Mouse (Mus musculus): ENCODE measurements around the gene Wee2. TPM values are rescaled to one million over a fixed set of nuclear protein-coding genes. Genes with fewer than 3 reads are reported as not detected.

The Wee2 gene
- polyA plus RNA-seq (2015; fragmentation: Nextera tagmentation; extraction: Ambion mirVana) = 0.08 and 0.10 TPM in 2 replicates

GRCm38 (mm10) chr6:40438936-40439335, at the start of gene Wee2:
TSS of gene Wee2 (plus strand) at chr6:40439088.
- no peaks in the 10 kb centered on the region for H3K9me3 ChIP-seq (replicated peaks)
- no peak within 1 kb of the TSS for H3K4me3 ChIP-seq
- no peak for ATAC-seq
- peaks cover 11% of the 10 kb centered on the region for H3K4me1 ChIP-seq
- no peak within 1 kb of the TSS for H3K4me2 ChIP-seq
- peak within 1 kb of the TSS; percentile 31; the same call in 1 of the 2 replicates for H3K27ac ChIP-seq
- no peak within 1 kb of the TSS for H3K9ac ChIP-seq
- H3K36me3 ChIP-seq (ENCODE audit: poor library complexity, severe bottlenecking) = no peaks in the 10 kb centered on the region
- H3K27me3 ChIP-seq = peaks cover 11% of the 10 kb centered on the region; the same call in 1 of the 2 replicates
- 72% methylated on average over 5 of the region's 5 CpGs for WGBS

- Histone ChIP-seq H3K9ac (no peak overlapping the region), H3K4me3 (no peak overlapping the region), H3K27me3 (no peaks in the 10 kb centered on the region), H3K4me1 (peaks cover 6% of the 10 kb centered on the region; the same call in 1 of the 2 replicates), H3K36me3 (ENCODE audit: poor library complexity, severe bottlenecking) (peaks cover 24% of the 10 kb centered on the region), H3K4me2 (no peak overlapping the region), H3K9me3 (replicated peaks) (no peaks in the 10 kb centered on the region), H3K27ac (no peak overlapping the region)
- 78% methylated on average over 1 of the region's 1 CpGs for WGBS
- ATAC-seq = no peak
Measured at GRCm38 (mm10) chr6:40390975-40391374, 47.9 kb upstream of the Wee2 start.

GRCm38 (mm10) chr6:40393213-40393612, 45.7 kb upstream of the Wee2 start:
- H3K36me3 ChIP-seq (ENCODE audit: poor library complexity, severe bottlenecking) = peaks cover 30% of the 10 kb centered on the region
- no peaks in the 10 kb centered on the region for H3K27me3 ChIP-seq
- H3K4me2 ChIP-seq = no peak overlapping the region
- H3K27ac ChIP-seq = no peak overlapping the region
- H3K4me1 ChIP-seq = peaks cover 6% of the 10 kb centered on the region; the same call in 1 of the 2 replicates
- peak; percentile 97 for ATAC-seq
- no peaks in the 10 kb centered on the region for H3K9me3 ChIP-seq (replicated peaks)
- no peak overlapping the region for H3K9ac ChIP-seq
- no peak overlapping the region for H3K4me3 ChIP-seq
- WGBS = 4% methylated on average over 3 of the region's 3 CpGs

- Histone ChIP-seq H3K27ac (no peak overlapping the region), H3K4me2 (no peak overlapping the region), H3K4me3 (no peak overlapping the region), H3K4me1 (no peaks in the 10 kb centered on the region), H3K9ac (no peak overlapping the region), H3K27me3 (no peaks in the 10 kb centered on the region), H3K9me3 (replicated peaks) (no peaks in the 10 kb centered on the region), H3K36me3 (ENCODE audit: poor library complexity, severe bottlenecking) (peaks cover 85% of the 10 kb centered on the region)
- WGBS = 92% methylated on average over 2 of the region's 2 CpGs
- ATAC-seq = no peak
Measured at GRCm38 (mm10) chr6:40402031-40402430, 36.9 kb upstream of the Wee2 start.

- Histone ChIP-seq H3K36me3 (ENCODE audit: poor library complexity, severe bottlenecking) (peaks cover 86% of the 10 kb centered on the region), H3K4me2 (no peak overlapping the region), H3K27me3 (no peaks in the 10 kb centered on the region), H3K27ac (no peak overlapping the region), H3K4me3 (no peak overlapping the region), H3K9me3 (replicated peaks) (no peaks in the 10 kb centered on the region), H3K9ac (no peak overlapping the region), H3K4me1 (no peaks in the 10 kb centered on the region)
- no peak for ATAC-seq
- WGBS = 85% methylated on average over 4 of the region's 4 CpGs
Measured at GRCm38 (mm10) chr6:40403640-40404285, 35.1 kb upstream of the Wee2 start.

- Histone ChIP-seq H3K9me3 (replicated peaks) (no peaks in the 10 kb centered on the region), H3K27ac (no peak overlapping the region), H3K27me3 (no peaks in the 10 kb centered on the region), H3K36me3 (ENCODE audit: poor library complexity, severe bottlenecking) (peaks cover 52% of the 10 kb centered on the region), H3K9ac (no peak overlapping the region), H3K4me1 (no peaks in the 10 kb centered on the region), H3K4me2 (no peak overlapping the region), H3K4me3 (no peak overlapping the region)
- ATAC-seq = no peak
- 92% methylated on average over 3 of the region's 3 CpGs for WGBS
Measured at GRCm38 (mm10) chr6:40411085-40411484, 27.8 kb upstream of the Wee2 start.

- Histone ChIP-seq H3K27ac (no peak overlapping the region), H3K4me2 (no peak overlapping the region), H3K9me3 (replicated peaks) (no peaks in the 10 kb centered on the region), H3K4me3 (no peak overlapping the region), H3K36me3 (ENCODE audit: poor library complexity, severe bottlenecking) (peaks cover 41% of the 10 kb centered on the region), H3K4me1 (no peaks in the 10 kb centered on the region), H3K27me3 (no peaks in the 10 kb centered on the region), H3K9ac (no peak overlapping the region)
- WGBS = 93% methylated on average over 5 of the region's 5 CpGs
- ATAC-seq = no peak
Measured at GRCm38 (mm10) chr6:40413046-40413445, 25.8 kb upstream of the Wee2 start.

- no peak overlapping the region for H3K9ac ChIP-seq
- H3K36me3 ChIP-seq (ENCODE audit: poor library complexity, severe bottlenecking) = peaks cover 41% of the 10 kb centered on the region
- no peaks in the 10 kb centered on the region for H3K9me3 ChIP-seq (replicated peaks)
- ATAC-seq = no peak
- H3K4me3 ChIP-seq = no peak overlapping the region
- no peak overlapping the region for H3K27ac ChIP-seq
- no peak overlapping the region for H3K4me2 ChIP-seq
- H3K27me3 ChIP-seq = no peaks in the 10 kb centered on the region
- 96% methylated on average over 3 of the region's 3 CpGs for WGBS
- no peaks in the 10 kb centered on the region for H3K4me1 ChIP-seq
Measured at GRCm38 (mm10) chr6:40413565-40413964, 25.3 kb upstream of the Wee2 start.

GRCm38 (mm10) chr6:40415799-40416198, 23.1 kb upstream of the Wee2 start:
- H3K36me3 ChIP-seq (ENCODE audit: poor library complexity, severe bottlenecking) = peaks cover 40% of the 10 kb centered on the region
- H3K9ac ChIP-seq = no peak overlapping the region
- no peaks in the 10 kb centered on the region for H3K27me3 ChIP-seq
- H3K4me2 ChIP-seq = no peak overlapping the region
- H3K9me3 ChIP-seq (replicated peaks) = no peaks in the 10 kb centered on the region
- H3K4me1 ChIP-seq = no peaks in the 10 kb centered on the region
- H3K27ac ChIP-seq = no peak overlapping the region
- ATAC-seq = no peak
- WGBS = 81% methylated on average over 5 of the region's 5 CpGs
- H3K4me3 ChIP-seq = no peak overlapping the region

GRCm38 (mm10) chr6:40418386-40418785, 20.5 kb upstream of the Wee2 start:
- H3K4me1 ChIP-seq = no peaks in the 10 kb centered on the region
- no peak overlapping the region for H3K4me2 ChIP-seq
- no peaks in the 10 kb centered on the region for H3K27me3 ChIP-seq
- H3K36me3 ChIP-seq (ENCODE audit: poor library complexity, severe bottlenecking) = peaks cover 37% of the 10 kb centered on the region
- H3K4me3 ChIP-seq = no peak overlapping the region
- H3K9me3 ChIP-seq (replicated peaks) = no peaks in the 10 kb centered on the region
- no peak overlapping the region for H3K9ac ChIP-seq
- 90% methylated on average over 4 of the region's 4 CpGs for WGBS
- H3K27ac ChIP-seq = no peak overlapping the region
- no peak for ATAC-seq

- Histone ChIP-seq H3K27ac (no peak overlapping the region), H3K27me3 (no peaks in the 10 kb centered on the region), H3K4me3 (no peak overlapping the region), H3K9me3 (replicated peaks) (no peaks in the 10 kb centered on the region), H3K36me3 (ENCODE audit: poor library complexity, severe bottlenecking) (peaks cover 37% of the 10 kb centered on the region), H3K4me2 (no peak overlapping the region), H3K4me1 (no peaks in the 10 kb centered on the region), H3K9ac (no peak overlapping the region)
- ATAC-seq = no peak
- WGBS = 95% methylated on average over 6 of the region's 6 CpGs
Measured at GRCm38 (mm10) chr6:40421099-40421498, 17.8 kb upstream of the Wee2 start.

GRCm38 (mm10) chr6:40423013-40423412, 15.9 kb upstream of the Wee2 start:
- Histone ChIP-seq H3K9ac (no peak overlapping the region), H3K27ac (no peak overlapping the region), H3K36me3 (ENCODE audit: poor library complexity, severe bottlenecking) (peaks cover 29% of the 10 kb centered on the region), H3K4me2 (no peak overlapping the region), H3K4me3 (no peak overlapping the region), H3K27me3 (no peaks in the 10 kb centered on the region), H3K4me1 (peaks cover 8% of the 10 kb centered on the region), H3K9me3 (replicated peaks) (no peaks in the 10 kb centered on the region)
- no peak for ATAC-seq
- 88% methylated on average over 1 of the region's 1 CpGs for WGBS

- no peak for ATAC-seq
- H3K27ac ChIP-seq = no peak overlapping the region
- 53% methylated on average over 1 of the region's 1 CpGs for WGBS
- H3K4me1 ChIP-seq = peaks cover 15% of the 10 kb centered on the region
- peaks cover 23% of the 10 kb centered on the region for H3K36me3 ChIP-seq (ENCODE audit: poor library complexity, severe bottlenecking)
- no peaks in the 10 kb centered on the region for H3K27me3 ChIP-seq
- no peak overlapping the region for H3K4me2 ChIP-seq
- H3K9me3 ChIP-seq (replicated peaks) = no peaks in the 10 kb centered on the region
- H3K4me3 ChIP-seq = no peak overlapping the region
- H3K9ac ChIP-seq = no peak overlapping the region
Measured at GRCm38 (mm10) chr6:40423774-40424173, 15.1 kb upstream of the Wee2 start.

Measured in forebrain, embryonic 13.5 days (tissue).